ENCODE assay signal across 8 mouse cellular contexts in the genomic region with DNA sequence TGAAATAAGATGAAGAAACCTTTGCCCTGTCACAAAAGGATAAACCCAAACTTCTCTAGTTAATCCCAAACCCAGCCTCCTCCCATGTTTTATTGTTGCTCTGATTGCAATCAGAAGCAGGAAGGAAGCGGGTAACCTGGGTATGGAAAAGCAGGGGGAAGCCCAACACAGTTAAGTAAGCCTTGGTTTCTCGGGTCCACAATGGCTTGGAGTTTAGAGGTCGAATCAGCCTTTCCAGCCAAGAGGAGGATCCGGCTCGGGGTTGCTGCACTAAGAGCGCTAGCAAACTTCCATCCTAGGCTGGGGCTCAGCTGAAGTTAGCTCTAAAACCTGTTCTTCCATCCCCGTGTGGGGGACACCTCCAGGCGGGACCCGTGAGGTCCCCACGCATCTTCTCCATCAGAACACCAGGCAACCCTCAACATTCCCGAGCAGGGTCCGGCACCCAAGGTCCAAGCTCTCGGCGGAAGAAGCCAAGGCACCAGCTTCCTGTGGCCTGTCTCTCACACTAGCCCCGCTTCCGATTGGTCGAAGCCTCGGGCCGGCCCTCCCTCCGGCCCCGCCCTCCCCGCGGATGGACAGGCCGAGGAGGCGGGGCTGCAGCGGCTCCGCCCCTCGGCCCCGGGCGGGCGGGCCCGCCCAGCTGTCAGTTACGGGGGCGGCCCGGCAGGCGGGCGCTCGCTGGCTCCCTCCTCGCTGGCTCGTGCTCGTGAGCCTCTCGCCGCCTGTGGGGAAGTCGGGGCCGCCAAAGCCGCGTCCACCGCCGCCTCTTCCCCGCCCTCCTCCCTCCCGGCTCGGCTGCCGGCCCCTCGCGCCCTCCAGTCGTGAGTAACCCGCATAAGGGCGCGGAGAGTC. TPM values are rescaled to one million over a fixed set of nuclear protein-coding genes. Genes with fewer than 3 reads are reported as not detected.
DNase-seq lines count a peak whose midpoint lies in the region; ATAC-seq and TF ChIP-seq lines count a peak whose summit lies in the region.

A gene (plus strand): TSS at position 605 of the 855 bp plus-strand sequence.

- H3K4me2 ChIP-seq in heart, embryonic 14.5 days (ENCODE audit: low read length): peak within 1 kb of the TSS; percentile 90
- H3K4me2 ChIP-seq in liver, embryonic 11.5 days: peak within 1 kb of the TSS; percentile 81
- H3K4me2 ChIP-seq in myocyte (ENCODE audit: low read depth): peak within 1 kb of the TSS; percentile 91

- peaks cover 36% of the 10 kb centered on the region for H3K79me2 ChIP-seq in myocyte (ENCODE audit: control insufficient read depth, insufficient read depth)

- H3K27ac ChIP-seq in heart, embryonic 14.5 days (replicated peaks in 1 of 2; ENCODE audit: control insufficient read depth in 1 of 2, insufficient read depth in 1 of 2, low read depth in 2 of 2, low read length in 2 of 2): peak within 1 kb of the TSS; percentile 83 to 98
- H3K27ac ChIP-seq in liver, embryonic 11.5 days (ENCODE audit: low read depth, low read length): peak within 1 kb of the TSS; percentile 87

- TF ChIP-seq POLR2A in myocyte (IDR thresholded peaks at IDR 0.05; ENCODE audit: insufficient read length, low read depth): peak; percentile 73

- H3K4me3 ChIP-seq in heart, embryonic 14.5 days (ENCODE audit: control insufficient read depth in 1 of 2, insufficient read depth in 1 of 2, low read depth in 1 of 2, low read length in 2 of 2): peak within 1 kb of the TSS; percentile 76 to 90
- peak within 1 kb of the TSS; percentile 77 for H3K4me3 ChIP-seq in liver, embryonic 11.5 days (ENCODE audit: low read depth, low read length)
- H3K4me3 ChIP-seq in myocyte: peak within 1 kb of the TSS; percentile 63

- H3K36me3 ChIP-seq in heart, embryonic 14.5 days (ENCODE audit: control insufficient read depth, insufficient read depth, low read length): 0 out of 2 replicates have a peak, but pooled peaks cover 3% of the 10 kb centered on the region
- peaks cover 3% of the 10 kb centered on the region for H3K36me3 ChIP-seq in liver, embryonic 11.5 days (ENCODE audit: control insufficient read depth, insufficient read depth, low read length)
- no peaks in the 10 kb centered on the region for H3K36me3 ChIP-seq in myocyte (ENCODE audit: control insufficient read depth, insufficient read depth)

- ATAC-seq in heart, embryonic 14.5 days (ENCODE audit: insufficient number of reproducible peaks, insufficient read depth, low FRiP score, low read depth): peak; percentile 99
- ATAC-seq in liver, embryonic 11.5 days (replicated peaks; ENCODE audit: low FRiP score): peak; percentile 97

- DNase-seq in CD8-positive naive resting alpha-beta T cell, adult 2 months (ENCODE audit: low read depth in 2 of 2, low spot score in 2 of 2): peak; percentile 12 to 16
- peak; percentile 89 for DNase-seq in c-Kit-negative CD71-positive TER-119-positive erythroid progenitor cells, embryonic 14.5 days (ENCODE audit: low read depth, low spot score)
- peak; percentile 86 for DNase-seq in fibroblast of lung, adult 2 months (ENCODE audit: low read depth)
- DNase-seq in kidney, postnatal 10 days: peak; percentile 96
- peak; percentile 89 for DNase-seq in liver, embryonic 11.5 days (ENCODE audit: low spot score)
- DNase-seq in spleen, postnatal 4 days (ENCODE audit: low spot score in 2 of 2): peak; percentile 91 to 95

- H3ac ChIP-seq in myocyte (ENCODE audit: control insufficient read depth, insufficient read length): peak within 1 kb of the TSS; percentile 49

- H3K9ac ChIP-seq in heart, embryonic 14.5 days (ENCODE audit: low read length): peak within 1 kb of the TSS; percentile 93
- H3K9ac ChIP-seq in liver, embryonic 11.5 days (ENCODE audit: low read depth, low read length): peak within 1 kb of the TSS; percentile 86

- H3K27me3 ChIP-seq in heart, embryonic 14.5 days (ENCODE audit: control insufficient read depth, insufficient read depth, low read length): no peaks in the 10 kb centered on the region
- no peaks in the 10 kb centered on the region for H3K27me3 ChIP-seq in liver, embryonic 11.5 days (replicated peaks; ENCODE audit: control insufficient read depth, insufficient read depth, low read length)
- no peaks in the 10 kb centered on the region for H3K27me3 ChIP-seq in myocyte (ENCODE audit: control insufficient read depth, insufficient read depth, insufficient read length)

- no peaks in the 10 kb centered on the region for H3K9me3 ChIP-seq in heart, embryonic 14.5 days (ENCODE audit: control insufficient read depth, low read length)
- H3K9me3 ChIP-seq in liver, embryonic 11.5 days (ENCODE audit: control insufficient read depth, low read length): no peaks in the 10 kb centered on the region

- WGBS in heart, embryonic 14.5 days: under 1% methylated on average over 43 of the region's 59 CpGs
- WGBS in liver, embryonic 11.5 days: under 1% methylated on average over 52 of the region's 59 CpGs

- peaks cover 2 to 20% of the 10 kb centered on the region in 2 experiments; a peak in 3 of 4 replicates for H3K4me1 ChIP-seq in heart, embryonic 14.5 days (ENCODE audit: control insufficient read depth in 2 of 2, insufficient read depth in 2 of 2, low read length in 2 of 2)
- peaks cover 15% of the 10 kb centered on the region; the same call in 1 of the 2 replicates for H3K4me1 ChIP-seq in liver, embryonic 11.5 days (replicated peaks; ENCODE audit: control insufficient read depth, insufficient read depth, low read length)

TF ChIP-seq in myocyte, 11 proteins besides CTCF, POLR2A, EP300 and RAD21:
- TF ChIP-seq MYOG (IDR thresholded peaks at IDR 0.05; ENCODE audit: control insufficient read depth in 1 of 3, insufficient read depth in 1 of 3, insufficient read length in 2 of 3, low read depth in 2 of 3) (peak in 1 of 3 experiments; percentile 53), SRF (IDR thresholded peaks at IDR 0.05; ENCODE audit: control insufficient read depth, insufficient read length, low read depth) (peak; percentile 63), TCF12 (IDR thresholded peaks at IDR 0.05; ENCODE audit: insufficient read depth, poor library complexity, severe bottlenecking) (no peak), TCF3 (IDR thresholded peaks at IDR 0.05; ENCODE audit: insufficient read length, low read depth) (no peak), MAX (IDR thresholded peaks at IDR 0.05; ENCODE audit: low read depth) (no peak), USF1 (IDR thresholded peaks at IDR 0.05; ENCODE audit: low read depth) (no peak), POLR2AphosphoS2 (IDR thresholded peaks at IDR 0.05; ENCODE audit: insufficient read length, low read depth) (peak; percentile 86), MYOD1 (IDR thresholded peaks at IDR 0.05; ENCODE audit: control insufficient read depth in 1 of 3, insufficient read length in 2 of 3, low read depth in 2 of 3) (peak in 1 of 3 experiments; percentile 48)

RNA-seq across cellular contexts. Expression of the gene that starts here (rescaled TPM):
- polyA plus RNA-seq in heart, embryonic 14.5 days (2014; fragmentation: Nextera tagmentation; extraction: Ambion mirVana): 23.3 and 24.3 TPM in 2 replicates
- 14.1 and 14.4 TPM in 2 replicates for polyA plus RNA-seq in liver, embryonic 11.5 days (2014; fragmentation: Nextera tagmentation; extraction: Ambion mirVana)
- polyA plus RNA-seq in myocyte (2012; fragmentation: generic; extraction: Trizol): 6.9 TPM

Comparison
In these comparisons a context has a peak if more than half of its experiments do, and no peak if none do; other contexts are left out.
1. Peak in every context shown above with its lines: DNase-seq, ATAC-seq, H3K4me3 ChIP-seq and H3K27ac ChIP-seq.
2. DNase-seq: peak in every context shown above with its lines; median percentile 96 in kidney, postnatal 10 days; 93 in spleen, postnatal 4 days; 89 in c-Kit-negative CD71-positive TER-119-positive erythroid progenitor cells, embryonic 14.5 days; 89 in liver, embryonic 11.5 days; 86 in fibroblast of lung, adult 2 months; 14 in CD8-positive naive resting alpha-beta T cell, adult 2 months.